Mouse (Mus musculus): ENCODE measurements around the gene Dcaf4. TPM values are rescaled to one million over a fixed set of nuclear protein-coding genes. Genes with fewer than 3 reads are reported as not detected.
A peak's percentile ranks its signal among the peaks of the same experiment; 100 is the strongest.

Dcaf4 gene
- polyA plus RNA-seq, 1 experiment from 2014 or later = 8.0 TPM

- TF ChIP-seq EP300 (IDR thresholded peaks at IDR 0.05; ENCODE audit: low read depth) (no peak), CTCF (IDR thresholded peaks at IDR 0.05; ENCODE audit: low read depth) (peak; percentile 34; the same call in 1 of the 2 replicates)
- peak overlapping the region; percentile 88 for H3K27ac ChIP-seq (ENCODE audit: low read depth)
- H3K9ac ChIP-seq (replicated peaks) = peak overlapping the region; percentile 86
- DNase-seq = peak; percentile 70
- H3K4me3 ChIP-seq (ENCODE audit: low read depth, low read length) = peak overlapping the region; percentile 78
- H3K27me3 ChIP-seq (ENCODE audit: insufficient read depth, low read length) = peaks cover 28% of the 10 kb centered on the region
- peak overlapping the region; percentile 88 for H3K4me2 ChIP-seq (ENCODE audit: low read depth, low read length)
- peak; percentile 68 for ATAC-seq
- peaks cover 22% of the 10 kb centered on the region; the same call in 1 of the 2 replicates for H3K4me1 ChIP-seq (ENCODE audit: insufficient read depth)
- peaks cover 3% of the 10 kb centered on the region for H3K9me3 ChIP-seq (ENCODE audit: low read length)
- WGBS (ENCODE audit: insufficient replicate concordance) = under 1% methylated on average over 72 of the region's 73 CpGs
- no peaks in the 10 kb centered on the region for H3K36me3 ChIP-seq (replicated peaks; ENCODE audit: insufficient read depth, low read length)
These were observed 33.4 kb upstream of the Dcaf4 start for GRCm38 (mm10) chr12:83486671-83487461.

GRCm38 (mm10) chr12:83487476-83487991 is 32.7 kb upstream of the Dcaf4 start, which contains the start of gene Dpf3:
Gene Dpf3 (minus strand): TSS chr12:83487716.
- peak within 1 kb of the TSS; percentile 78 for H3K4me3 ChIP-seq (ENCODE audit: low read depth, low read length)
- TF ChIP-seq EP300 (IDR thresholded peaks at IDR 0.05; ENCODE audit: low read depth) = no peak
- TF ChIP-seq CTCF (IDR thresholded peaks at IDR 0.05; ENCODE audit: low read depth) = no peak
- H3K4me1 ChIP-seq (ENCODE audit: insufficient read depth) = peaks cover 22% of the 10 kb centered on the region; the same call in 1 of the 2 replicates

GRCm38 (mm10) chr12:83488211-83488941 is 31.9 kb upstream of the Dcaf4 start:
- under 1% methylated on average over 29 of the region's 29 CpGs for whole genome bisulfite sequencing (ENCODE audit: insufficient replicate concordance)
- DNase-seq (peak; percentile 31), ATAC-seq (no peak)
- peaks cover 3% of the 10 kb centered on the region for H3K9me3 ChIP-seq (ENCODE audit: low read length)
- H3K27me3 ChIP-seq (ENCODE audit: insufficient read depth, low read length) = peaks cover 28% of the 10 kb centered on the region
- TF ChIP-seq EP300 (IDR thresholded peaks at IDR 0.05; ENCODE audit: low read depth) = no peak
- TF ChIP-seq CTCF (IDR thresholded peaks at IDR 0.05; ENCODE audit: low read depth) = no peak
- peak overlapping the region; percentile 53 for H3K9ac ChIP-seq (replicated peaks)
- peak overlapping the region; percentile 36 for H3K27ac ChIP-seq (ENCODE audit: low read depth)
- H3K4me2 ChIP-seq (ENCODE audit: low read depth, low read length) = peak overlapping the region; percentile 88
- H3K36me3 ChIP-seq (replicated peaks; ENCODE audit: insufficient read depth, low read length) = no peaks in the 10 kb centered on the region
- H3K4me3 ChIP-seq (ENCODE audit: low read depth, low read length) = peak overlapping the region; percentile 78
- peaks cover 19% of the 10 kb centered on the region; the same call in 1 of the 2 replicates for H3K4me1 ChIP-seq (ENCODE audit: insufficient read depth)

More at GRCm38 (mm10) chr12:83487476-83487991, 32.7 kb upstream of the Dcaf4 start, which contains the start of gene Dpf3:
- Histone ChIP-seq H3K27me3 (ENCODE audit: insufficient read depth, low read length) (peaks cover 28% of the 10 kb centered on the region), H3K4me2 (ENCODE audit: low read depth, low read length) (peak within 1 kb of the TSS; percentile 88), H3K9ac (replicated peaks) (peak within 1 kb of the TSS; percentile 86), H3K9me3 (ENCODE audit: low read length) (peaks cover 3% of the 10 kb centered on the region), H3K27ac (ENCODE audit: low read depth) (peak within 1 kb of the TSS; percentile 88), H3K36me3 (replicated peaks; ENCODE audit: insufficient read depth, low read length) (no peaks in the 10 kb centered on the region)
- 2% methylated on average over 31 of the region's 31 CpGs for WGBS (ENCODE audit: insufficient replicate concordance)
- DNase-seq (peak; percentile 99), ATAC-seq (peak; percentile 94)

- Histone ChIP-seq H3K4me1 (ENCODE audit: insufficient read depth) (peaks cover 18% of the 10 kb centered on the region; the same call in 1 of the 2 replicates), H3K27ac (ENCODE audit: low read depth) (no peak overlapping the region), H3K9ac (replicated peaks) (no peak overlapping the region), H3K9me3 (ENCODE audit: low read length) (peaks cover 3% of the 10 kb centered on the region), H3K27me3 (ENCODE audit: insufficient read depth, low read length) (peaks cover 23% of the 10 kb centered on the region), H3K4me2 (ENCODE audit: low read depth, low read length) (no peak overlapping the region), H3K36me3 (replicated peaks; ENCODE audit: insufficient read depth, low read length) (no peaks in the 10 kb centered on the region), H3K4me3 (ENCODE audit: low read depth, low read length) (no peak overlapping the region)
- 39% methylated on average over 2 of the region's 2 CpGs for WGBS (ENCODE audit: insufficient replicate concordance)
- DNase-seq (no peak), ATAC-seq (no peak)
- peak; percentile 55 for TF ChIP-seq CTCF (IDR thresholded peaks at IDR 0.05; ENCODE audit: low read depth)
- TF ChIP-seq EP300 (IDR thresholded peaks at IDR 0.05; ENCODE audit: low read depth) = no peak
These were observed 30.5 kb upstream of the Dcaf4 start for GRCm38 (mm10) chr12:83489748-83490147.

- ATAC-seq (no peak), DNase-seq (no peak)
- peaks cover 3% of the 10 kb centered on the region for H3K9me3 ChIP-seq (ENCODE audit: low read length)
- H3K4me1 ChIP-seq (ENCODE audit: insufficient read depth) = peaks cover 9% of the 10 kb centered on the region; the same call in 1 of the 2 replicates
- H3K4me2 ChIP-seq (ENCODE audit: low read depth, low read length) = no peak overlapping the region
- H3K36me3 ChIP-seq (replicated peaks; ENCODE audit: insufficient read depth, low read length) = no peaks in the 10 kb centered on the region
- peaks cover 4% of the 10 kb centered on the region; the same call in 1 of the 2 replicates for H3K27me3 ChIP-seq (ENCODE audit: insufficient read depth, low read length)
- no peak overlapping the region for H3K27ac ChIP-seq (ENCODE audit: low read depth)
- no peak overlapping the region for H3K4me3 ChIP-seq (ENCODE audit: low read depth, low read length)
- H3K9ac ChIP-seq (replicated peaks) = no peak overlapping the region
- TF ChIP-seq CTCF (IDR thresholded peaks at IDR 0.05; ENCODE audit: low read depth) = peak; percentile 71
- TF ChIP-seq EP300 (IDR thresholded peaks at IDR 0.05; ENCODE audit: low read depth) = no peak
- WGBS (ENCODE audit: insufficient replicate concordance) = 60% methylated on average over 1 of the region's 1 CpGs
These were observed 28.7 kb upstream of the Dcaf4 start for GRCm38 (mm10) chr12:83491609-83492008.
